Mouse (Mus musculus) cortical plate, adult 2 months (tissue): ENCODE measurements around the gene Pip5k1b.

Experiments used
- CTCF ChIP-seq: fragments of 200-500 bp; IDR thresholded peaks from 2 replicates; pipeline ENCODE4 v1.5.1; 2011; ENCODE audit warnings: mild to moderate bottlenecking, control low read depth, low read length; ENCODE audit not compliant: insufficient read depth; ENCODE audit errors: extremely low read depth
- POLR2A ChIP-seq: fragments of 200-500 bp; IDR thresholded peaks from 2 replicates; pipeline ENCODE4 v1.6.1; 2011; ENCODE audit warnings: mild to moderate bottlenecking, low read length, control low read depth; ENCODE audit not compliant: insufficient read depth; ENCODE audit errors: extremely low read depth

DNA sequence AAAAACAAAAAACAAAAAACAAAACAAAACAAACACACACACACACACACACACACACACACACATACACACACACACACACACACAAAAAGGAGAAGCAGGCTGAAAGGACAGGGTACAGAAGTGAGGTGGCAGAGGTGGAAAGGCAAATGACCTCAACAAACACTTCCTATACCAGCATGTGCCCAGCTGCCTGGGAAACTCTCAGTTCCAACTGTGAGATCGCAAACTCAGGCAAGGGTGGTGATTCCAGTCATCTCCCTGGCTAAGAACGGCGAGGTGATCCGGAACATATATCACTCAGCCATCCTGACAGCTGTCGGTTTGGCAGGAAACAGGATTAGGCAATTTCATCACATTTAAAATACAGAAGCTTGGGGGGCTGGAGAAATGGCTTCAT lies 123.2 kb downstream of the Pip5k1b start:
- TF ChIP-seq POLR2A (no peak), CTCF (no peak)
